Mouse (Mus musculus): Measurements from ENCODE around the gene 2210407C18Rik. TPM values are rescaled to one million over a fixed set of nuclear protein-coding genes. Genes with fewer than 3 reads are reported as not detected.
A peak's percentile ranks its signal among the peaks of the same experiment; 100 is the strongest.

2210407C18Rik gene
- not detected for total RNA-seq (2021)
- long read RNA-seq, experiment 1: 0 reads
- long read RNA-seq, experiment 2: 0 reads

GRCm38 (mm10) chr11:58615975-58616374 lies at the start of gene 2210407C18Rik:
2210407C18Rik (minus strand) TSS chr11:58616075.
- DNase-seq: no peak

GRCm38 (mm10) chr11:58658596-58658995 lies 42.7 kb upstream of the 2210407C18Rik start, which contains the start of gene Olfr322:
Olfr322 (plus strand) TSS chr11:58658782.
- DNase-seq: no peak

GRCm38 (mm10) chr11:58655151-58655550 lies 39.3 kb upstream of the 2210407C18Rik start:
- DNase-seq: no peak

- peak; percentile 22 for DNase-seq
Measured at GRCm38 (mm10) chr11:58643350-58643749, 27.5 kb upstream of the 2210407C18Rik start.

- DNase-seq: no peak
Measured at GRCm38 (mm10) chr11:58641638-58642358, 25.9 kb upstream of the 2210407C18Rik start.

GRCm38 (mm10) chr11:58641057-58641456 lies 25.2 kb upstream of the 2210407C18Rik start:
- no peak for DNase-seq

- peak; percentile 24 for DNase-seq
Measured at GRCm38 (mm10) chr11:58640272-58640867, 24.5 kb upstream of the 2210407C18Rik start, which contains the start of gene Trim58. Trim58 (plus strand) TSS chr11:58640465.

GRCm38 (mm10) chr11:58638176-58638701 lies 22.4 kb upstream of the 2210407C18Rik start:
- no peak for DNase-seq

DNA sequence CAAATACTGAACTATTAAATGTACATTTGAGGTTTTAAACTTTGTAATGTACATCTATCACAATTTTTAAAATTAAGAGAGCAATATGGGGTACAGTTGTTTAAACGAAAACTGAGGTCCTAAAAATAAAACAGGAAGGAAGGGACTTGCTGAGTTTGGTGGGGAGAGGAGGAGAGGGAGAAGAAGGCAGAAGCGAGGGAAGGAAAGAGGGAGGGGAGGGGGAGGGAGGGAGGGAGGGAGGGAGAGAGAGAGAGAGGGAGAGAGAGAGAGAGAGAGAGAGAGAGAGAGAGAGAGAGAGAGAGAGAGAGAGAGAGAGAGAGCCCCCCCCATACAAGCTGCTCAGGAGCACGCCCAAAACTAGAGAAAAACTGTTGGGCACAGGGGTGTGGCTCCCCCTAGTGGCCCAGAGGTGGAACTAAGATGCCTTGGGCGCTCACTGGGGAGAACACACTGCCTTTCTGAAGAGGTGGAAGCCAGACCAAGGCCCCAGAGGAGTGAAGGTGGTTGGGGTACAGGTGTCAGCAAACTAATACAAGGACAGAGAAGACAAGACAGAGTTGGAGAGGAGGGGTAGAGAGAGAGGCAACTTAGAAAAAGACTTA lies 20.6 kb upstream of the 2210407C18Rik start:
- DNase-seq: peak; percentile 43

DNA sequence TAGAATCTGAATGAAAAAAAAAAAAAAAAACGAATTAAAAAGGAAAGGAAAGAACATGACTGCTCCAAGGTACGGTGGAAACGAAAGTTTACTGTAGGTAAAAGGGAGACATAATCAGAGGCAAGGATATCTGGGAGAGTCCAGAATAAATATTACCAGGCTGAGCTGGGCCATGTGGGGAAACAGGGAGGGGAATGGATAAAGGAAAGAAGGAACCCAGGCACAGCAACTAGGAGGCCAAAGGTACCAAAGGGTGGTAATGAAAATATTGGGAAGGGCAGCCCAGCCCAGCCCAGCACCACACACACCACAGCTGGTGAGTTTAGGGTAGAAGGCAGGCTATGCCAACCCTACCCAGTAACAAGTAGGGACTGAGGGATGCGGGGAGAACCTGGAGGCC lies 19.0 kb upstream of the 2210407C18Rik start:
- DNase-seq: no peak

DNA sequence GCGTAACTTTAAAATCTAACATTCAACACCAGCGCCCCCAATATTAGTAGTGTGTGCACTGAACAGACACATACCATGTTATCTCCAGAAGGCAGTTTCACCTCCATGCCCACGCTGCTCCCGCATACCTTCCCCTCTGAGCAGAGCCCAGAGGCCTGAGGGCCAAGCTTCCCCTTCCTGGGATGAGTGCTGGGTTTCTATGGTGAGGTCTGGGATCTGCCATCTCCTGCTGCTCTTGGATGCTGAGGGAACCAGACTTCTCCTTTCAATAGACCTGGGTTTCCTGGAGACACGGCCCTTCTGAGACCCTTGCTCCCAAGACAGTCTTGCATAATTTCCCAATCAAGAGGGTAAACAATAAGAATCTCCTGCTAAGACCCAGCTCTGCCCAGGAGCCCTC lies 14.5 kb upstream of the 2210407C18Rik start, which contains the start of gene Olfr323:
Gene Olfr323 (minus strand): TSS at position 101 of the 400 bp plus-strand sequence.
- no peak for DNase-seq

GRCm38 (mm10) chr11:58626146-58626545 lies 10.3 kb upstream of the 2210407C18Rik start:
- no peak for DNase-seq

DNA sequence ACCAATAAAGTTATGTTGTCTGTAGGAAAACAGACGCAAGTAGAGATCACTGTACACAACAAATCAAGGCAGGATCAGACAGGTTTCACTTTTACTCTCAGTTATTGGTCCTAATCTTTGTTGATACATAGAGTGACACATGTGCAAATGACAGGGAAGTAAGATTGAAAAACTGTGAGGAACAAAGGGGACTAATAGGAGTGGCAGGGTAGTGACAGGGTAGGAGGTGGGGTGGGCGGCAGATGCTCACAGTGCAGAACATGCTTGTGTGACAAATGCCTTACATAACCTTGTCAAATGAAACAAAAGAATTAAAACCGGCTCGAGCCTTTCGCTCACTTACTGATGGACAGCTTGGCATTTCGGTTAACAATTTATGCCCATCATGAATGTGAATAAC lies 2.9 kb upstream of the 2210407C18Rik start:
- DNase-seq: no peak

DNA sequence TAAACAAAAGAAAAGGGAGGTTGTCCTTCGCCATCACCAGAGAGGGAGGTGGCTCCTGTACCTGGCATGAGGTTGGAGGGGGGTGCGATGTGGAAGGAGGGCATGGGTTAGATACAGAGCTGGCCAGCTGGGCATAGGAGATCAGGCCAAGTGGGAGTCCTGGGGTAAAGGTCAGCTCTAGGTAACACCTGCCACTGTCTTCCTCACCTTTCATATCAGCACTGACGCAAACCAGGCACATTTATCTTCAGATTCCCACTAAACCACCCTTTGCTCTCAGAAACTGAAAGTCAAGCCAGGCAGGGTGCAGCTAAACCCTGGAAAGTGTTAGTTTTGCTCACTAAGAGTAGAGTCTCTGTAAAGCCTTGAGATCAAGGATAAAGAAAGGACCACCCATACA lies 2.5 kb upstream of the 2210407C18Rik start:
- DNase-seq: no peak

- DNase-seq: no peak
Measured at GRCm38 (mm10) chr11:58614526-58614925, 1.3 kb downstream of the 2210407C18Rik start.

- DNase-seq: no peak
Measured at GRCm38 (mm10) chr11:58613359-58613758, 2.5 kb downstream of the 2210407C18Rik start.

GRCm38 (mm10) chr11:58607030-58607429 lies 8.8 kb downstream of the 2210407C18Rik start:
- no peak for DNase-seq

DNA sequence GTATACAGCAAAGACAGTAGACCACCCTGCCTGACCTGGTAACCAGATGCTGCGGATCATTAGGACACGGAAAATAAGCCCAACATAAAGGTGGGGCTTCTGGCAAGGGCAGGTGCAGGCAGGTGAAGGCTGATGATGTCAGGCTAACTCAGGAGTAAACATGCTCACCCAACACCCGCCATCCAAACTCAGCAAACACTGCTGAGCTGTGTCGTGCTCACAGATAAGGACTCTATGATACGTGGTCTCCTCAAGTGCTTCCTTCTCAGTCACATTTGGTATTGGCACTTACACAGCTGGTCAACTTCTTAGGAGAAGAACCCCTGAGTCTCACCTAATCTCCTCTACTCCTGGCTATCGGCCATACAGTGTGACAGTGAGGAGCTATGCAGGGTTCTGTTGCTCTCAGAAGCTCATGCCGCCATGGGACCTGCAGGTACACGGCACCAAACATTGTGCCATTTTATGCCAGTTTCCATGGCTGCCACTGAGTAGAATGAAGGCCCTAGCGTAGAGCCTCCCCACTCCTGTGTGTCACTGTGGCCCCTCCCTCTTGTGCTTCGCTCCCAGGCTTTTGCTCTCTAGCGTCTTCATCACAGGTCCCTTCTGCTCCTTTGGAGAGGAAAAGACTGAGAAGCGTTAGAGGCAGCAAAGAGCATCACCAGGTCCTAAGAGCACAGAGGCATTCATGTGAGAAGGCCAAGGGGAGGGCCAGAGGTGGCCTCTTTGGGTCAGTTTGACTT lies 9.5 kb downstream of the 2210407C18Rik start:
- no peak for DNase-seq

GRCm38 (mm10) chr11:58605228-58605627 lies 10.6 kb downstream of the 2210407C18Rik start:
- no peak for DNase-seq

- DNase-seq: no peak
Measured at GRCm38 (mm10) chr11:58604688-58605087, 11.2 kb downstream of the 2210407C18Rik start.

GRCm38 (mm10) chr11:58602800-58603560 lies 12.9 kb downstream of the 2210407C18Rik start:
- no peak for DNase-seq
